Mouse (Mus musculus): ENCODE measurements around the gene Col5a1. TPM values are rescaled to one million over a fixed set of nuclear protein-coding genes. Genes with fewer than 3 reads are reported as not detected.

Gene Col5a1
- polyA plus RNA-seq, 1 experiment from 2014 or later = 21.4 TPM

GRCm38 (mm10) chr2:27871056-27871455 lies 15.2 kb upstream of the Col5a1 start:
- Histone ChIP-seq H3K9me3 (replicated peaks) (no peaks in the 10 kb centered on the region), H3K36me3 (no peaks in the 10 kb centered on the region), H3K27me3 (ENCODE audit: low read depth, poor library complexity, severe bottlenecking) (peaks cover 4% of the 10 kb centered on the region; the same call in 1 of the 2 replicates), H3K4me1 (peaks cover 15% of the 10 kb centered on the region; the same call in 1 of the 2 replicates), H3K4me3 (no peak overlapping the region), H3K27ac (no peak overlapping the region)
- WGBS = 58% methylated on average over 4 of the region's 4 CpGs
- DNase-seq (ENCODE audit: low spot score) = no peak

DNA sequence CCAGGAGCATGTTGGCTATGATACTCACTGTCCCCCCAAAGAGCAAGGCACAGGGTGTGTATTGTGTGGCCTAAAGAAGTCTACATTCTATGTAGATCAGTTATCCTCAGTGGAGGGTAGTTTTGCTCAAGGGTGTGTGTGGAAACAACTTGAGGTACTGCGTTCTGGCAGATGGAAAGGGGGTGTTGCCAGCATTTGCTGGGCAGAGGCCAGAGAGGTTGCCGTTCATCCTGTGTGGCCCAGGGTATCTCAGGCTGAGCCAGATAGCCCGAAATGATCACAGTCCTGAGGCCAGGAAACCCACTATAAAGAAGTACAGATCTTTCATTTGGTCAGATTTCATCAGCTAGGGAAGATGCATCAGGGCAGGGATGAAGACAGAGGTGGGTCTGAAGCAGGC lies 13.9 kb upstream of the Col5a1 start:
- WGBS = 78% methylated on average over 3 of the region's 3 CpGs
- Histone ChIP-seq H3K4me1 (peaks cover 16% of the 10 kb centered on the region; the same call in 1 of the 2 replicates), H3K27ac (peak overlapping the region; percentile 42), H3K9me3 (replicated peaks) (no peaks in the 10 kb centered on the region), H3K4me3 (no peak overlapping the region), H3K27me3 (ENCODE audit: low read depth, poor library complexity, severe bottlenecking) (peaks cover 9% of the 10 kb centered on the region; the same call in 1 of the 2 replicates), H3K36me3 (no peaks in the 10 kb centered on the region)
- no peak for DNase-seq (ENCODE audit: low spot score)

DNA sequence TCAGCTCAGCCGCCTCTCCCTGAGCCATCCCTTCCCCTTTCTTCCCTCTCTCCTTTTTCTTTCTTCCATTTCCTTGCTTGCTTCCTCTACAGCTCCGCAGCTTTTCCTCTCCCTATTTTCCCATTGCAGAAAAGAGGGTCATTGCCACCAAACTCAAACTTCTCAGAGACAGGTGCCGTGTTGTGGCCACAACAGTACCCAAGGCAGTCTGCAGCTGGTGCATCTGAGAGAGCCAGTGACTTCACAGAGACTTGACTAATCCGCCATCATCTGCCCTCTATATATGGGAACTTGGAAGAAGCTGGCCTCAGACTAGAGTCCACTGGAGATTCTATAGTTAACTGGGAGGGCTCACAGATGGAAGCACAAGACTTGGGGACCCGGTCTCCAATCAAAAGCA lies 13.2 kb upstream of the Col5a1 start:
- Histone ChIP-seq H3K4me3 (no peak overlapping the region), H3K27ac (0 out of 2 replicates have a peak overlapping the region, but pooled peaks have one; percentile 42), H3K27me3 (ENCODE audit: low read depth, poor library complexity, severe bottlenecking) (peaks cover 9% of the 10 kb centered on the region; the same call in 1 of the 2 replicates), H3K4me1 (peaks cover 13% of the 10 kb centered on the region; the same call in 1 of the 2 replicates), H3K36me3 (no peaks in the 10 kb centered on the region), H3K9me3 (replicated peaks) (no peaks in the 10 kb centered on the region)
- 79% methylated on average over 5 of the region's 5 CpGs for WGBS
- no peak for DNase-seq (ENCODE audit: low spot score)

DNA sequence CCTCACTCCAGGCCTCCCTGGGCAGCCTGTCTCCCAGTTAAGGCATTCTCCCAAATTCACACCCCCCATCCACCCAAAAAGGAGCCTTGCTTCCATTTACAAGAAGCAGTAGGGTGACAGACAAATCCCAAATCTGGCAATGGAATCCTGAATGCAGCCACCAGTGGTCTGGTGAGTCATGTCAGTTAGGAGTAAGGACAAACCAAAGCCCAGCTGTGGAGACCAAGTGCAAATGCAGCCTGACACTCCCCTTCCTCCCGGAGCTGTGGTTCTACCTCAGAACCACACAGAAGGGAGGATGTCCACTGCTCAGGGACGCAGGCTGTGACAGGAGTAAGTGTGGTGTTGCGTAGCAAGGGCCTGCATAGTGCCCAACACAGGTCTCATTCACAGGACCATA lies 11.6 kb upstream of the Col5a1 start:
- 80% methylated on average over 3 of the region's 3 CpGs for WGBS
- DNase-seq (ENCODE audit: low spot score) = no peak
- Histone ChIP-seq H3K27ac (no peak overlapping the region), H3K4me1 (peaks cover 13% of the 10 kb centered on the region; the same call in 1 of the 2 replicates), H3K4me3 (no peak overlapping the region), H3K9me3 (replicated peaks) (no peaks in the 10 kb centered on the region), H3K27me3 (ENCODE audit: low read depth, poor library complexity, severe bottlenecking) (peaks cover 9% of the 10 kb centered on the region; the same call in 1 of the 2 replicates), H3K36me3 (no peaks in the 10 kb centered on the region)

DNA sequence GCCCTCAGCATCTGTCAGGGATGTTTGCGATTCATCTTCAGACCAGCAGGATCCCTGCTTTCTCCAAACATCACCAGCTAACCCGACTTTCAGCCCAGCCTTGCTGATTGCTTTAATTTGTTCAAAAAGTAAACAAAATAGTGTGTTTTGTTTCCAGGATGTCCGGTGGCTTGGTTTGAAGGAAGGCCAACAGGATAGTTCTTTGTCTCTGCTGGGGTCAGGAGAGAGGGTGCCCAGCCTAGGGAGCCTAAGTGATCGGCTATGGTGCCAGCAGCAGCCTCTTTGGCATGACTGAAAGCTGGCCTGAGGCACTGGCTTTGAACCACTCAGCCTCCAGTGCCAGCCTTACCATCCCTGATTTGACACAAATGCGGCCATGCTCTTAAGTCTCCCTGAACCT lies 11.0 kb upstream of the Col5a1 start:
- H3K27me3 ChIP-seq (ENCODE audit: low read depth, poor library complexity, severe bottlenecking) = peaks cover 9% of the 10 kb centered on the region; the same call in 1 of the 2 replicates
- H3K9me3 ChIP-seq (replicated peaks) = no peaks in the 10 kb centered on the region
- H3K4me3 ChIP-seq = no peak overlapping the region
- 67% methylated on average over 5 of the region's 5 CpGs for WGBS
- no peak overlapping the region for H3K27ac ChIP-seq
- H3K36me3 ChIP-seq = no peaks in the 10 kb centered on the region
- DNase-seq (ENCODE audit: low spot score) = no peak
- H3K4me1 ChIP-seq = peaks cover 13% of the 10 kb centered on the region; the same call in 1 of the 2 replicates

- H3K4me3 ChIP-seq = no peak overlapping the region
- H3K36me3 ChIP-seq = no peaks in the 10 kb centered on the region
- H3K27ac ChIP-seq = no peak overlapping the region
- no peaks in the 10 kb centered on the region for H3K9me3 ChIP-seq (replicated peaks)
- H3K4me1 ChIP-seq = peaks cover 13% of the 10 kb centered on the region; the same call in 1 of the 2 replicates
- peaks cover 9% of the 10 kb centered on the region; the same call in 1 of the 2 replicates for H3K27me3 ChIP-seq (ENCODE audit: low read depth, poor library complexity, severe bottlenecking)
- DNase-seq (ENCODE audit: low spot score) = no peak
- WGBS = 71% methylated on average over 5 of the region's 5 CpGs
Observed at GRCm38 (mm10) chr2:27875786-27876185, 10.4 kb upstream of the Col5a1 start.

DNA sequence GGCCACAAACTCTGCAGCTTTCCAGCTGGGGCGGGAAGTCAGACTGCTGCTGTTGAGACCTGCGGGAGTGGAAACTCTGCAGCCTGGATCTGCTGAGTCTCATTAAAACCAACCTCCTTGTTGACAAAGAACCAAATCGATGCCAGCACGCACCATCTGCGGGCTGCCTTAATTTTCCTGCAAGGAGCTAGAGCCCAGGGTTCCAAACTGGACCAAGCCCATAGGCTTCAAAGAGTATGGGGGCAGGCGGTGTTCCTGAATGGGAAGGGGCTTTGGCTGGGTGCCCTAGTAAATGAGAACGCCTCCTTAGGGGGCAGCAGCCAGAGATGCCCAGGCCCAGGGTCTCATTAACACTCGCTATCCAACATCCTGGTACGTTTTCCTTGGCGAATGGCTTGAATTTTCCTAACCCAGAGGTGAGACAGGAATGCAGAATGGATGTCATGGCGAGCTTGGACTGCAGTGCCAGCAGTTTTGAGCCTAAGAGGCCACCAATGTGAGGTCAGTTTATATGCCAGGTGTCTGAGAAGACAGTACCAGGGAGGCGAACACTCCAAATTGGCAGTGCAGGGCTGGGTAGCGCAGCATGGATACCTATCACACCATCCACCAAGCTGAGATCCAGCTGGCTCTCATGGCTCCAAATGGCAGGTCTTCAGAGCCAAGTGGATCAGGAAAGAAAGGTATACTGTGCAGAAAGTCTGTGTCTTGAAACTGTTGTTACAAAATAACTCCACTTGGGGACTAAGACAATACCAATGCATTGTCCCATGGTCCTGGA lies 9.3 kb upstream of the Col5a1 start:
- peaks cover 17% of the 10 kb centered on the region for H3K4me1 ChIP-seq
- H3K27me3 ChIP-seq (ENCODE audit: low read depth, poor library complexity, severe bottlenecking) = peaks cover 9% of the 10 kb centered on the region; the same call in 1 of the 2 replicates
- H3K9me3 ChIP-seq (replicated peaks) = no peaks in the 10 kb centered on the region
- H3K4me3 ChIP-seq = no peak overlapping the region
- H3K27ac ChIP-seq = no peak overlapping the region
- no peak for DNase-seq (ENCODE audit: low spot score)
- no peaks in the 10 kb centered on the region for H3K36me3 ChIP-seq
- 88% methylated on average over 13 of the region's 13 CpGs for WGBS

- no peak for DNase-seq (ENCODE audit: low spot score)
- Histone ChIP-seq H3K4me3 (no peak overlapping the region), H3K27me3 (ENCODE audit: low read depth, poor library complexity, severe bottlenecking) (peaks cover 9% of the 10 kb centered on the region; the same call in 1 of the 2 replicates), H3K9me3 (replicated peaks) (no peaks in the 10 kb centered on the region), H3K27ac (no peak overlapping the region), H3K4me1 (peaks cover 6% of the 10 kb centered on the region), H3K36me3 (no peaks in the 10 kb centered on the region)
- 84% methylated on average over 5 of the region's 5 CpGs for WGBS
Observed at GRCm38 (mm10) chr2:27878066-27878465, 8.2 kb upstream of the Col5a1 start.

- Histone ChIP-seq H3K27me3 (ENCODE audit: low read depth, poor library complexity, severe bottlenecking) (peaks cover 17% of the 10 kb centered on the region), H3K27ac (no peak overlapping the region), H3K36me3 (no peaks in the 10 kb centered on the region), H3K4me1 (peaks cover 37% of the 10 kb centered on the region), H3K9me3 (replicated peaks) (no peaks in the 10 kb centered on the region), H3K4me3 (no peak overlapping the region)
- 76% methylated on average over 7 of the region's 7 CpGs for WGBS
- no peak for DNase-seq (ENCODE audit: low spot score)
Observed at GRCm38 (mm10) chr2:27883276-27883675, 2.9 kb upstream of the Col5a1 start.

GRCm38 (mm10) chr2:27885456-27886147 lies 623 bp upstream of the Col5a1 start:
- 15% methylated on average over 12 of the region's 12 CpGs for WGBS
- peaks cover 28% of the 10 kb centered on the region for H3K27me3 ChIP-seq (ENCODE audit: low read depth, poor library complexity, severe bottlenecking)
- peak overlapping the region; percentile 75 for H3K4me3 ChIP-seq
- peaks cover 52% of the 10 kb centered on the region for H3K4me1 ChIP-seq
- no peaks in the 10 kb centered on the region for H3K9me3 ChIP-seq (replicated peaks)
- no peak for DNase-seq (ENCODE audit: low spot score)
- no peaks in the 10 kb centered on the region for H3K36me3 ChIP-seq
- H3K27ac ChIP-seq = peak overlapping the region; percentile 90

- under 1% methylated on average over 67 of the region's 67 CpGs for WGBS
- H3K4me1 ChIP-seq = peaks cover 49% of the 10 kb centered on the region
- peaks cover 28% of the 10 kb centered on the region for H3K27me3 ChIP-seq (ENCODE audit: low read depth, poor library complexity, severe bottlenecking)
Observed at GRCm38 (mm10) chr2:27886608-27887460, 609 bp downstream of the Col5a1 start.

GRCm38 (mm10) chr2:27887461-27888264 lies 1.4 kb downstream of the Col5a1 start:
- H3K27me3 ChIP-seq (ENCODE audit: low read depth, poor library complexity, severe bottlenecking) = peaks cover 28% of the 10 kb centered on the region
- H3K36me3 ChIP-seq = no peaks in the 10 kb centered on the region
- no peaks in the 10 kb centered on the region for H3K9me3 ChIP-seq (replicated peaks)
- H3K27ac ChIP-seq = peak overlapping the region; percentile 90
- DNase-seq (ENCODE audit: low spot score) = no peak
- H3K4me3 ChIP-seq = peak overlapping the region; percentile 75
- peaks cover 49% of the 10 kb centered on the region for H3K4me1 ChIP-seq
- 24% methylated on average over 11 of the region's 11 CpGs for WGBS

More at GRCm38 (mm10) chr2:27886608-27887460, 609 bp downstream of the Col5a1 start:
- Histone ChIP-seq H3K4me3 (peak overlapping the region; percentile 75), H3K36me3 (no peaks in the 10 kb centered on the region), H3K27ac (peak overlapping the region; percentile 90), H3K9me3 (replicated peaks) (no peaks in the 10 kb centered on the region)
- peak; percentile 72 for DNase-seq (ENCODE audit: low spot score)
